Mouse (Mus musculus): ENCODE measurements around the gene Tasp1.
"Not testable (repeated sequence)": the region's sequence is repeated elsewhere in the genome, so short reads cannot be mapped to it uniquely, and the experiment has no call there.

Tasp1 gene

DNA sequence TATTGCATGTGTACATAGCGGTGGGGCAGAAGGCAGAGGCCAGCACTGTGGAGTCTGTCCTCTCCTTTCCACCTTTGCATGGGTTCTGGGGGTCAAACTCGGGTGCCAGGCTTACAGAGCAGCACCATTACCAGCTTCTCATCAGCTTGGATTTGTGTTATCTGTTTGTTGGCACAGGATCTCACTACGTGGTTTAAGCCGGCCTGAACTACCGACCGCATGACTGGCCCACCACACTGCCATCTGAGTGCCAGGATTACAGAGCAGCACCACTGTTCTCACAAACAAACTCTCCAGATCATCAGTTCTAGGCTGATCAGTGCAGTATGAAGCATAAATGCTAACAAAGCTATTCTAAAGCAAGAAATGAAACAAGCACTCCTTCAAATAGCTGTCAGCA, 8.5 kb downstream of the Tasp1 start:
- DNase-seq (ENCODE audit: low spot score in 2 of 2), result no peak

DNA sequence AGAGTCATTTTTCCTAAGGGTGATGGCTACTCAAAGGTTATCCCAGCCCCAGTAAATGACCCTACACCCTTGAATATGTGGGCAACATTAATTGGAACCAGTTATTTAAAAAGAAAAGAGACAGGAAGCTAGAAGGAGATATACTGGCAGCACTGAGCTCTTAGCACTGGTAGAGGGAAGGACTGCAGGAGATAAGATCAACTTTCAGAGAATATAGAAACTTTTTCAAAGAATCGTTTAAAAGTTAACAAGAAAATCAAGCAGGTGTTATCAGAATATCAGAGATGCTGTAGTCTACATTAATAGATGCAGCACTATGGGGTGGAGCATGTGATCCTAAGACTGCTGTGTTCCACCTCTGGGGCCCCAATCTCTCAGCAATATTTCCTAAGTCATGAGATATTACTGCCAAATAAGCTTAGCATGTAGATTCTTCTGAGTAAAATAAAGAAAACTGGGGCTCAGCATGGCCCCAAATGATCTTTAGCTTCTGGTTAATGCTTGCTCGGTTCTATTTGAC, 14.9 kb downstream of the Tasp1 start:
- DNase-seq (ENCODE audit: low spot score in 2 of 2), result no peak

DNA sequence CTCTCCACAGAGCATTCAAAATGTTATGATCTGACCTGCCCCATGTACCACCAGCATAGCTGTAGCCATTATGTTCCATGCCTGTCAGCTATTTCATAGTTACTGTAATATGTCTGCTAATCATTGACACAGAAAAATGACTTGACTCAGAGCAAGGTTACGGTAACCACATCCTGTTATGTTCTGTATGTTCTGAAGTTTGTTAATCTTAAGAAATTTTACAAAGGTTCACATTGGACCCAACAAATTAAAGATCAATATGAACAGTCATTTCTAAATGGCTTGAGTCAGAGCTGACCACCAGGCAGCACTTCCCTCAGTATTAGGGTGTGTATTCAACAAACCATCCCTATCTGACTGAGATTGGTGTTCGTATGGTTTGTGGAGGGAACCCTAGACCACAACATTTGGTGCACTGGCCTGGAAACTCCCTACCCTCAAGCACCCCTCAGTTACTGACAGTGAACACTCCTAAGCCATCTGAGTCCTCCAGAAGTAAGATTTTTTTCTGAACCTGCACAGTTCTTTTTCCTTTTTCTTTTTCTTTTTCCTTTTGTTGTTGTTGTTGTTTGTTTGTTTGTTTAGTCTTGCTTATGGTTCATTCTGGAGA, 24.0 kb downstream of the Tasp1 start:
- no peak for DNase-seq (ENCODE audit: low spot score in 2 of 2)

DNA sequence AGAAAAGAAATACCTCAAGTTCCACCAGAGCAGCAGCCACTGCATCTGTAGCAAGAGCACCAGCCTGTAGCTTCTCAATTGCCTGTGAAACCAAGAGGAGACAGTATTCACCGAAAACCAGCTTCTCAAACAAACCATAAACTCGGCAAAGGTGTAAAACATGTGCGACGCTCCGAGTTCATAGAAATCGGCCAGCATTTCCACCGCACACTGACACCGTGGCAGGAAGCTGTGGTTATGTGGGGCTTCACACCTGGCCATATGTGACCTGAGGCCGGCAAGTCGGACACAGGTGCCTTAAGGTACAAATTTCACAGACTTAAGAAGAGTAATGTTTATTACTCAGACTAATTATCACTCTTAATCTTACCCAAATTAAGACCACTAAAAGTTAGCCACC, 24.5 kb downstream of the Tasp1 start:
- no peak for DNase-seq (ENCODE audit: low spot score in 2 of 2)

DNA sequence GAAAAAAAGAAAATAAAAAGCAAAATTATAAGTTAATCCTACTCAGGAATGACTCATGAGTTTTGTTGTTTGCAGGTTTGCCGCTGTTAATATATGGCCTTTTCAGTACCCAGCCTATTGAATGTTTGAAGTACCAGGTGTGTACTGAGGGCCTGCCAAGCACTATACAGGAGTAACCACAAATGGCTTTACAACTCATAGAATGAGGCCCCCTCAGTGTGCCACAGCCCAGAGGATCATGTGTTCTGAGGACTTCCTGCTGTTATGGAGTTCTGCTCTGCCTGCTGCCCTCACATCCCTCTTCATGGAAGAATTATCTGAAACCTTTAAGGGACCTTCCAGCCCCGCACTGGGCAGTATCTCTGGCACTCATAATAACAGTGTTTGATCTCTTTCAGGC, 29.1 kb downstream of the Tasp1 start:
- DNase-seq (ENCODE audit: low spot score in 2 of 2), result no peak

DNA sequence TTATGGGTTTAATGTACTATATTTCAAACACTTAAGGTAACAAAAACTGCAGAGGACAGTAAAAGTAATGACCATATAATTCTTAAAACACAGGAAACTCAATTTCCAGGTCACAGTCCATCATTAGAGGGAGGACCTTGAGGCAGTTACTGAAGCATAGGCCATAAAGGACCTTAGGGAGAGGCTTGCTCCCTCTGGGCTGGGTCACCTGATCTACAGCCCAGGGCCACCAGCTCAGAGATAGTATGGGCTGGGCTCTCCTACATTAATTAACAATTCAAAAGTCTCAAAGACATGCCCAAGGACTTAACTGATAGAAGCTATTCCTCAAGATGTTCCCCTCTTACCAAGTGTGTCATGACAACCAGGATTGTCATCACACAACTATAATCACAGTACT, 29.8 kb downstream of the Tasp1 start:
- no peak for DNase-seq (ENCODE audit: low spot score in 2 of 2)

DNA sequence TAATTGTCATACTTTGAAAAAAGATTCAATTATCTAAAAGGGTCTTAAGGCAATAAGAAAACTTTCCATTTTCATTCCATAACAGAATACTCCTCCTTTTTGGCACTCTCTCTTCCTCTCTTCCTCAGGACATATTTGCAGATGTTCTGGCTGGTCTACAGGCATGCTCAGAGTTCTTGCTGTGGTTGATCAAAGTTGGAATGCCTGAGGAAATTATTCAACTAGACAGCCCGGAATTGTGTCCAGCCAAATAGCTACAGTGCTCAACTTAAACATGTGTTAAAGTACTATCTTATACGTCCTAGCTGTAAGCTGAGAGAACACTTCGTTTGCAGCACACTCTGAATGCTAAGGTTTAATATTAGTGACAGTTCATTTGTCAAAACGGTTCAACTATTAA, 41.7 kb downstream of the Tasp1 start:
- DNase-seq (ENCODE audit: low spot score in 2 of 2), result no peak

DNA sequence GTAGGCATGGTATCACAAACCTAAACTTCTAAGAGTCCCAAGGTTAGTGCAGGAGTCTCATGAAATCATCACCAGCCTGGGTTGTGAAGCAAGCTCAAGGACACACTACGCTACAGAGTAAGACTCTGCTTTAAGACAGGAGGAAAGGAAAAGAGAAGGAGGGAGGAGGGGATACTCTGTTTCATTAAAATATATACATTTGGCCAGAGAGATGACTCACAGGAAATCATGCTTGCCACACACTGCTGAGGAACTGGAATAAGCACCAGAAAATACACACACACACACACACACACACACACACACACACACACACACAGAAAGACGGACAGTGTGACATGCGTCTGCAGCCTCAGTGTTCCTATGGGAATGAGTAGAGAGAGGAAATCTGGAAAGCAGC, 59.2 kb downstream of the Tasp1 start:
- DNase-seq (ENCODE audit: low spot score in 2 of 2), result no peak

DNA sequence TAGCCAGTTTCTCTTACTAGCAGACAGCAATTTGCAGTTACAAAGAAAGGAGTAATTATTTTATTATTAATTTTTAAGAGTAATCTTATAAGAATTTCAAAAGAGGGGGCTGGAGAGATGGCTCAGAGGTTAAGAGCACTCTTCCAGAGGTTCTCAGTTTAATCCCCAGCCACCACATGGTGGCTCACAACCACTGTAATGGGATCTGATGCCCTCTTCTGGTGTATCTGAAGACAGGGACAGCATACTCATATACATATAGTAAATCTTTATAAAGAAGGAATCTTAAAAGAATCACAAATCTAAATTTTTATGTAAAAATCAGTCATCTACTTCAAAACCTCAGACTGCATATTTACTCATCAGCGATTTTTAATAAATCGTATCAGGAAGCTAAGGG, 68.4 kb downstream of the Tasp1 start:
- no peak for DNase-seq (ENCODE audit: low spot score in 2 of 2)

DNA sequence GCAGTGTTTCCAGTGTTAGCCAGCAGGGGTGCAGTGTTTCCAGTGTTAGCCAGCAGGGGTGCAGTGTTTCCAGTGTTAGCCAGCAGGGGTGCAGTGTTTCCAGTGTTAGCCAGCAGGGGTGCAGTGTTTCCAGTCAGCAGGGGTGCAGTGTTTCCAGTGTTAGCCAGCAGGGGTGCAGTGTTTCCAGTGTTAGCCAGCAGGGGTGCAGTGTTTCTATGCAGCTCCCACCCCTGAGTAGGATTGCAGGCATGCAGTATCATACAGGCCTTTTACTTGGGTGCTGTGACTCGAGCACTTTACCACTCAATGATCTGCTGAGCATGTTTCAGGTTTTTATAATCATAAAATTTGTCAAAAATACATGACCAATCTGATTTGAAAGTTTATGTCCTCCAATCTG, 76.7 kb downstream of the Tasp1 start:
- DNase-seq (ENCODE audit: low spot score in 2 of 2), result not testable (repeated sequence)

DNA sequence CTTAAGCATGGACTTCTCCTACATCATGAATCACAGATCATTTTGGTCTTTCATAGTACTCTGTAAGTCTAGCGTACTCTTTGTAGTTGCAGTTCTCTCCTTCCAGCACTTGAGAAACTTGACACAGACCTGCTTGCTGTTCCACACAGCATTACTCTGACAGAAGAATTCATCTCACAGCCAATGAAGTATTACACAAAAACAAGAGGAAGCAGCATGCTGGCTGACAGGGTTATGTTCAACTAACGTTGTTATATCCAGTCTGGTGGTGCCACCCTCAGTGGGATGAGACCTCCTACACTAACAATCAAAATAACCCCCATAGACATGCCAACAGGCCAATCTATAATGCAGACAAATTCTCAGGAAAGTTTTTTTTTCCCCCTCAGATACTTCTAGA, 99.2 kb downstream of the Tasp1 start:
- DNase-seq (ENCODE audit: low spot score in 2 of 2), result no peak

DNA sequence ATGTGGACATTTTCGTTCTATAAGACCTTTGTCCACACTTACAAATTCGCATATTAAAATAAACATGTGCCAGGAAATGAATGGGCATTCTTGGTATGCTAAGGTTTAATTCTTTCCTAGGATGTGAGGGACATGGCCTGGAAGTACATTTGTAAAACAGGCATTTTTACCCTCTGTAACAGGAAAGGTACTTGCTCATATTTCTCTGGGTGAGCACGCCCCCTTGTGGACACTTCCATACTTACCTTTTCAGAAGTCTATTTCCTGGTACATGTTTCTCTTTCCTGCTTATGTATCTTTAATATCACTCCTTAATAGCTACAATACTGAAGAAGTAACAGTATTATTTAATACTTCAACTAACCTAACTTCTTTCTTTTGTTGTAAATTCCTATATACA, 100.3 kb downstream of the Tasp1 start:
- DNase-seq (ENCODE audit: low spot score in 2 of 2), result peak in 1 of 2 experiments; percentile 60

DNA sequence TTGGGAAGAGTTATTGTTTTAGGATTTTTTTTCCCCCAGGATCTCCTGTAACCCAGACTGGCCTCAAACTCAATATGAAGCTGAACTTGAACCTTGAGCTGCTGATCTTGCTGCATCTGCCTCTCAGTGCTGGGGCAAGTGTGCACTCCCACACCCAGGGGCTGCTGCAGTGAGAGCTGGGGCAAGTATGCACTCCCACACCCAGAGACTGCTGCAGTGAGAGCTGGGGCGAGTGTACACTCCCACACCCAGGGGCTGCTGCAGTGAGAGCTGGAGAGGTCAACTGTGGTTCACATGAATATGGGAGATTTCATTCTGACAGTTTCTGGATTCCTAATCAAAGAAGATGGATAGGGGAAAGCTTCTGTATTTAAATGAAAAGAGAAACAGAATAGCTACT, 117.8 kb downstream of the Tasp1 start:
- no peak for DNase-seq (ENCODE audit: low spot score in 2 of 2)

DNA sequence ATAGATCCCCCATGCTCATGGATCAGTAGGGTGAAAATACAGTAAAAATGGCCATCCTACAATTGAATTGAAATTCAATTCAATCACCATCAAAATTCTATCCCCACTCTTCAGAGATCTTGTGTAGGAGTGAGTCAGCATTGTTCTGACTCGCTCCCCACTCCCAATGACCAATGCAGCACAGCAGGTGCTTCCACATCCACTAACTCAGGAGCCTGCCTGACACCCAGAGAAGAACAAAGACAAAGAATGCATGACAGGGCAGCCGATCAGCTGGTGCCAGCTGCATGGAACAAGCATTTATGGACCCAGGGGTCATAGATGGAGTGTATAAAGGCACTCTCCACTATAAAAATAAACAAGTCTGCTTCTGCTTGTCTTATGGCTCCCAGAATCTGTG, 129.0 kb downstream of the Tasp1 start:
- DNase-seq (ENCODE audit: low spot score in 2 of 2), result no peak

DNA sequence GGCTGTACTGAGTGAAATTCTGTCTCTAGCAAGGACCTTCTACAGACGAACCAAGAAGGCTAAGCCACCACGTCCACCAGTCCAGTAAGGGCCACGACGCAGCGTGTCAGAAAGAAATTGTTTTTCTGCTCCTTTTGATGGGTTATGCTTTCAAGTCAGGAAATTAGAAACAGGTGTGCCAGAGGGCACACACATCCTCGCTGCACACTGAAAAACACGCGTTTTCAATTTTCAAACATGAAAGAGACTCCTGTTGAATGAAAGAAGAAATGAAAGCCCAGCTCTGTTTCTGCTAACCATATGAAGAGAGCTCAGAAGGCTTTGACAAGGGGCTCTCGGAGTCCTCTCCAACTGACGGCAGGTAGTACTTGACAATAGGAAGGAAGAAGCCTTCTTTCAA, 132.0 kb downstream of the Tasp1 start:
- DNase-seq (ENCODE audit: low spot score in 2 of 2), result no peak

DNA sequence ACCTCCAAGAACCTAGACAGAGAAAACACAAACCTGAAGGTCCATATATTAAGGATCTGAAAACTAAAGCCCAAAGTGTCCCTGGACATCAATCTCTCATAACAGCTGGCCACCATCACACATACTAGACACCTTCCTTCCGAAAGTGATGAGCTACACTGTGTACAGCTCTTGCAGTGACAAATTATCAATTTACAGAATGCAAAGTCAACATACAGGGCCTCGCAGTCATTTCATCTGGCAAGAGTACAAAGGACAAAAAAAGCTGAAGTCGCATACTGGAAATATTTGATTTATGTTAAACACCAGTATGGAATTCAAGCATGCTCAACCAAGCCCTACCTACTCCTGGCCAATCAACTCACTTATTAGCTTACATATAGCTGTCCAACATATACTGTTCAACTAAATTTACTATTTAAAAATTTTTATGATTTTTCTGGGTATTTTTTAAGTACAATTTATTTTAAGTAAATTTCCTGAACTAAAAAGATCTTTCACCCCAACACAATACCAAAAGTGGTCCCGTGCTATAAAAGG, 132.5 kb downstream of the Tasp1 start:
- no peak for DNase-seq (ENCODE audit: low spot score in 2 of 2)

DNA sequence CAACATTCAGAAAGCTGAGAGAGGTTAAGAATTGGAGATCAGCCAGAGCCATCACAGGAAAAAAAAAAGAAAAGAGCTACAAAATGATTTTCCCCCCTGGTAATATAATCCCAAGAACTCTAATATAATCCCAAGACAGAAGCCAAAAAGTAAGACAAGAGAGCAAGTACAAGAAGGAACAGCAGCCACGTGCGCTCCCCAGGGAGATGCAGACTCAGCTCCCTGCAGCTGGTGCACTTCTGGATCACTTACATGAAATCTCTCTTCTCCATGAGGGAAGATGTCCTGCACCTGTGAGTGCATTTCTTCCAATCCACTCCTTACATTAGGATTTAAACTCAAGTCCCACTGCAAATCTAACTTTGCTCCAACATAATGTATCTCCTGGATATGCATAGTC, 134.4 kb downstream of the Tasp1 start:
- no peak for DNase-seq (ENCODE audit: low spot score in 2 of 2)

DNA sequence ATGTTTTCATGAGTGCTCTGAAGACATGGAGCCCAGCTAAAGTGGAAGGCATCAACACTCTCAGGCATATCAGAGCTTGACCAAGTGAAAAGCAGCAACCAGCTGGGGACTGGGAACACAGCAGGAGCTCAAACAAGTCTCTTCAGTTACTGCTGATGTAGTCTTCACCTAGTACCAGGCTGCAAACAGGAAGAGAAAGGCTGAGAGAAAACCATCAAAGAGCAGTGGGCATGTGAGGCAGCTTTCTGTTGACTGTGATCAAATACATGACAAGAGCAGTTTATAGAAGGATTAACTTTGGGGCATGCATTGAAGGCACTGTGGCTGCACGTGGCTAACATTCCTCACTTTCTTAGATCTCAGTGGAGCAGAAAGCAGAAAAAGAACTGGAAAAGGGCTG, 141.7 kb downstream of the Tasp1 start:
- DNase-seq (ENCODE audit: low spot score in 2 of 2), result no peak

DNA sequence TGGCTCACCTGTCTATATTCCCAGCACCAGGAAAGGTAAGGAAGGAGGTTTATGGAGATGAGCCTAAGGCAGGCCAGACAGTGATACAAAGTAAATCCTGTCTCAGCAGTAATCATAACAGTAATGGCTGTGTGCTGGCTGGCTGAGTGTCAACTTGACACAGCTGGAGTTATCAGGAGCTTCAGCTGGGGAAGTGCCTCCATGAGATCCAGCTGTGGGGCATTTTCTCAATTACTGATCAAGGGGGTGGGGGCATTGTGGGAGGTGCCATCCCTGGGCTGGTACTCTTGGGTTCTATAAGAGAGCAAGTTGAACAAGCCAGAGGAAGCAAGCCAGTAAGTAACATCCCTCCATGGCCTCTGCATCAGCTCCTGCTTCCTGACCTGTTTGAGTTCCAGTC, 145.2 kb downstream of the Tasp1 start:
- DNase-seq (ENCODE audit: low spot score in 2 of 2), result not testable (repeated sequence)

DNA sequence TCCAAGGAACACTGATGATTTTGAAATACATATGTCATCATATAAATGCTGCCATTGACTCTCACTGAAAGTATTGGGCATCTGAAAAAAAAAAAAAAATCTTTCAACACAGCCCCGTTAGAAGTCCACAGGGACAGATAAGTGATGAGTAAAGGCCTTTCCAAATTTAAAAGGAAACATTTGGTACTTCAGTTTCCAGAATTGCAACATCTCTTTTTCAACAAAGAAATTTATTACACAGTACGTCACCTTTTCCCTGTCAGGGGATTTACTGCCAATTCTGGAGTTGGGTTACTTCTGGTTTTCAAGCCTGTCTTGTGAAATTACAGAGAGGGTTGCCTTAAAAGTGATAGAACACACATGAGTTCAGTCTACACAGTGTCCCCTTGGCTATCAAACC, 146.8 kb downstream of the Tasp1 start:
- no peak for DNase-seq (ENCODE audit: low spot score in 2 of 2)

DNA sequence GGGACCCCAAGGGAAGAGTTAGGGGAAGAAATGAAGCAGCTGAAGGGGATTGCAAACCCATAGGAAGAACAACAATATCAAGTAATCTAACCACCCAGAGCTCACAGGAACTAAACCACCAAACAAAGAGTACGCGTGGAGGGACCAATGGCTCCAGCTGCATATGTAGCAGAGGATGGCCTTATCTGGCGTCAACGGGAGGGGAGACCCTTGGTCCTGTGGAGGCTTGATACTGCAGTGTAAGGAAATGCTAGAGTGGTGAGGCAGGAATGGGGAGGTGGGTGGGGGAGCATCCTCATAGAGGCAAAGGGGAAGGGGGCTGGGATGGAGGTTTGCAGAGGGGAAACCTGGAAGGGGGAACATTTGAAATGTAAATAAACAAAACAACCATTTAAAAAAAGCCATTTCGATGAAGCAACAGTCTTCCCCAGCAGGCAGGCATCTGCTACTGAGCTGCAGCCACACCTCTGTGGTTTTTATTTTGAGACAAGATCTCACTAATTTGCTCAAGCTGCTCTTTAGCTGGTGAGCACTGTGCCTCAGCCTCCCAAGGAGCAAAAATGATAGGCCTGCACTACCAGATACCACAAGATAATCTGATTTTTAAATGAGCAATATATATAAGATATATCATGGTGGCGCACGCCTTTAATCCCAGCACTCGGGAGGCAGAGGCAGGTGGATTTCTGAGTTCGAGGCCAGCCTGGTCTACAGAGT, 160.0 kb downstream of the Tasp1 start:
- DNase-seq (ENCODE audit: low spot score in 2 of 2), result no peak

DNA sequence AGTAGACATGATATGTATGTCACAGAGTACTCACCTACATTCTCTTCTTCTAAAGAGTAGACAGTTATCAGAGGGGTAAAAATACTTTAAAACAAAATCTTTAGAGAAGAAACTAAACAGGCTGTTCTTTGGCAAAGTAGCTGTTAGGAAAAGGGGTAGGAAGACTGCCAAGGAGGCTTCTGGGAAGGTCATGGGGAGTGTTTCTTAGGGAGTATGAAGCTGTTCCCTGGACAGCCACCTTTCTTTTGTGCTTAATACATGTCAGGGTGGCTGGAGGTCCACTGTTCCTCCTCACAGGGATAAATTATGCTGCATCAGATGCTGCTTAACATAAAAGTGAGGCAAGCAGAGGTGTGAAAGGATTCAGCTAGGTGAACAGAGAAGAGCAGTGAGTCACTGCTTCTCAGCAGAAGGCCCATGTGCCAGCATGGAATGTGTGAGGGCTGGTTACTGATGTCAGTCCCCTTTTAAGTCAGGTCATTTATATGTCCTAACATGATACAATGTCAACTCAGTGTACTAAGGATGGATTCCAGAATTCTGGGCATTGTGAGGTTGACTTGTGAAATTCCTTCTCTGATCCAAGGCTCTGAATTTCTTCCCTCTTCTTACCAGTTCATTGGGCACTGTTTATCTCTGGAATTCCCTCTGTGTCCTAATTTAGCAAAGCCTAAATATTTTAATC, 175.1 kb downstream of the Tasp1 start:
- DNase-seq (ENCODE audit: low spot score in 2 of 2), result no peak

DNA sequence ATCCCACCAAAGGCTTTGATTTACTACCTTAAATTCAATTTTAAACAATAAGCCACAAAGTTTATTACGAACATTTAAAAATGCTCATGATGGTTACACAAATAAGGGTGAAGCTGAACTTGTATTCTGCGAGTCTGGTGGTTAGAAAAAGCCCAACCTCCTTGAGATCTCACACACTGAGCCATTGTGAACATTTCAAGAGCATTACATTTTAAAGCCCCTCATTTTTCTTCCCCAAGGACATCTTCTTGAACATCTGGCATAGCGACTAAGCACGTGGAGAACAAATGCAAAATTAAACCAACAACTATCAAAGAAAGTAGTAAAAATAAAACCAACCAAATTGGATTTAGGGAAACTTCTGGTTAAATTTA, 182.4 kb downstream of the Tasp1 start:
- no peak for DNase-seq (ENCODE audit: low spot score in 2 of 2)

Measured in spleen, postnatal 10 days (tissue).